Mouse (Mus musculus): ENCODE results near the gene Eda.

The Eda gene

GRCm38 (mm10) chrX:99975250-99975984 is at the start of gene Eda:
Eda (plus strand) TSS chrX:99975606.
- peak; percentile 89 for ATAC-seq (ENCODE audit: low TSS enrichment)

GRCm38 (mm10) chrX:99961002-99961401 is 14.4 kb upstream of the Eda start:
- ATAC-seq (ENCODE audit: low TSS enrichment) = no peak

DNA sequence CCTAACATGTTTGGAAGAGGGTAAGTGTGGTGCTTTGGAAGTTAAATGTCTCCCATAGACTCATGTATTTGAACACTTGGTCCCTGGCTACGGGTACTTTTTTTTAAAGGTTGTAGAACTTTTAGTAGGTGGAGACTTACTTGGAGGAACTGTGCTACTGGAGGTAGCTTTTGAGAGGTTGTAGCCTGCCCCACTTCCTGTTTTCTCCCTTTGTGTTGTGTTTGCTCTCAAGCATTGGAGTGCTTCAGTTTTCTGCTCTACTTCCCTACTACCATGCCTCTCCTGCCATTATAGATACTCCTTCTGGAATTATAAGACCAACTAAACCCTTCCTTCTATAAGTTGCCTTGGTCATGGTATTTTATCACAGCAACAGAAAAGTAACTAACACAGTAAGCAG is 5.3 kb upstream of the Eda start:
- ATAC-seq (ENCODE audit: low TSS enrichment) = no peak

GRCm38 (mm10) chrX:99974381-99974780 is 1.0 kb upstream of the Eda start:
- ATAC-seq (ENCODE audit: low TSS enrichment) = no peak

- ATAC-seq (ENCODE audit: low TSS enrichment) = 0 out of 2 replicates have a peak, but pooled peaks have one; percentile 38
These were observed 603 bp upstream of the Eda start for GRCm38 (mm10) chrX:99974803-99975202.

DNA sequence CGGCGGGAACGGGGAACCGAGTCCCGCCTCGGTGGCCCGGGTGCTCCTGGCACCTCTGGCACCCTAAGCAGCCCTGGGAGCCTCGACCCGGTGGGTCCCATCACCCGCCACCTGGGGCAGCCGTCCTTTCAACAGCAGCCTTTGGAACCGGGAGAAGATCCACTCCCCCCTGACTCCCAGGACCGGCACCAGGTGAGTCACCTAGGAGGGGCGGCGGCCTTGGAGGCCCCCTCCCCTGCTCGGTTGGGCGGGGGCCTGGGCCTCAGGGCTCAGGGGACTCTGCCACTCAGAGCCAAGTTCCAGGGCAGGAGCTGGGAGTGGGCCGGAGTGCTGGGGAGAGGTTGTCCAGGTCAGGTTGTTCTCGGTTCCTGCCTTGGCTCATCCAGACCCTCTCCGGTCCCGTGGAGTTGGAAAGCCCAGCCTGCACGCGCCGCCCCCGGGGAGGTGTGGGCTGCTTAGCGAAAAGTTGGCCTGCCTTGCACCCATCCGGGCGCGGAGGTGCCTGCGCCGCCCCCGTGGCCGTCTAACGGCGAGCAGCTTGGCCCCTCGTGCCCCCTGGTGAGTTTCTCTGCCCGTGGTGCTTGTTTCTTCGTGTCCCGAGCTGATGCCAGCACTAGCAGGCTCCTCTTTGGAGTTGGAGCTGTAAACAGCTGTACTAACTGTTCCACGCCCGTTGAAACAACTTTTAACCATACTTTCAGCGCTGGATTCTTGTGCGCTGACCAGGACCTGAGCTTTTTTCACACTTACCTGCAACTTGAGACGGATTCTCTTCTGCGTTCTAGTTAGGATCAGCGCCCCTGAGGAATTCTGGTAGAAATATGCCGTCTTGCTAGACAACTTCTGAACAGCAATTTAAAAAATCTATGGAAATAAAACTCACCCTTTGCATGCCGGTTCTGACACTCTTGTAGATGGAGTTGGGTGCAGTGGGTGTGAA is 849 bp downstream of the Eda start:
- ATAC-seq (ENCODE audit: low TSS enrichment) = no peak

DNA sequence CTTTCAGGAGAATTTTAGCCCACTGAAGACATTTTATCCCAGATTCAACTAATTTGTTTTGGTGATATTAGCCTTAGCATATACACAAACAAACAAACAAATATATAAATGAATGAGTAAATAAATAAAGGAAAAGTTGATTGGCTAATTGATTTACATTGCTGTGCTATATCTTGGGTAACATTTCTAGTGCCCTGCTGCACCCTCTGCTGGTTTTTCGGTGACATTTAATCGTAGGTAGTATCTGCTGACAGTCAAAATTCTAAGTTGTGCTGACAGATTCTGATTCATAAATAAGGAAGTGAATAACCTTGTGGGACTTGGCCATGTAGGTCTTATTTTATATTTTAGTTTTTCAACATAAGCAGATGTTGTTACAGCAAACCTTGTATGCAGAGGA is 2.9 kb downstream of the Eda start:
- no peak for ATAC-seq (ENCODE audit: low TSS enrichment)

DNA sequence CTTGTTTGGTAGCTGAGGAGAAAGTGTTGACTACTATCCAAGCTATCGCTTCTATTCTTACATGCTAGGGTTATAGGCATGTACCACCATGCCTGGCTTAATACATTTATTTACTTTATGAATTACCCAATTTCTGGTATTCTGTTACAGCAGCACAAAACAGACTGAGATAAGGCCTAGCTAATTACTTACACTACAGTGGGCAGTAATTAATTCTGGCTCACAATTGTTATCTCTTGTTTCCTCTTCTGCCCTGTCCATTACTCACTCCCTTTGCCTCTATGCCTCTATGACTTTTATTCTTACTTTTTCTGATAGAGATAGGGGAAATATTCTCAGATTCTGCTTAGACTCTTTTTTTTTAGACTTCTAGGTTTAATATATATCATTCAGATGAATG is 18.0 kb downstream of the Eda start:
- no peak for ATAC-seq (ENCODE audit: low TSS enrichment)

- ATAC-seq (ENCODE audit: low TSS enrichment) = no peak
These were observed 23.9 kb downstream of the Eda start for GRCm38 (mm10) chrX:99999342-99999741.

DNA sequence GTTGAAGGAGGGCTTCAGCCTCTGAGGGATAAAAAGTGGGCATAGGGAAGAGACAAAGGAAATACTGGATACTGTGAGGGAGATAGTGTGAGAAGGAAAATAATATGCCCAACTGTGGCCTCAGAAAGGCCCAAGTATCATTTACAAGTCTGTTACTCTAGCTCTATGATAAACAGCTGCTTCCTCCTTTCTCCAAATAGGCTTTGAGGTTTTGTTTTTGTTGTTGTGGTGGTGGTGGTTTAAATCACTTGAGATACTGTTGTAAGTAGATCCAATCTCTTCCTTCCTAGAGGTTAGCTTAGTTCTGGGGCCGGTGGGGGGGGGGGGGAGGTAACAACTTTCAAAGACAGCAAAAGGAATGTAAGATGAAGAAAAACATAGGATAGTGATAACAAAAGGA is 143.0 kb downstream of the Eda start:
- ATAC-seq (ENCODE audit: low TSS enrichment) = no peak

DNA sequence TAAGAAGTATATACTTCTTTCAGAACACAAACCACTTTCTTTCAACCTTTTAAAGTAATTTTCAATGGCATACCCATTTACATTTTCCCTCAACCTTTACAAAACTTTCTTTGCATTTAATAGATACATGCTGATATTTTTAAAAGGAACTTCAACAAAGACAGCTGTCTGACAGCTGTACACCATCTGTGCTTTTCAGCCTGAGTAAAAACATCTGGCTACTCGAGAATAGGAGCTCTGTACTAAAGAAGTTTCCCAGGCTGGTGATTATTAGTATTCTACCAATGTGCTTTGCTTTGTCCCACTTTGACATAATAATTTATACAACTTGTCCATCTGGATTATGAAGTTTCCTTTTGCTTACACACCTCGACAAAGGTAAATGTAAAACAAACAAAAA is 219.9 kb downstream of the Eda start:
- ATAC-seq (ENCODE audit: low TSS enrichment) = no peak

DNA sequence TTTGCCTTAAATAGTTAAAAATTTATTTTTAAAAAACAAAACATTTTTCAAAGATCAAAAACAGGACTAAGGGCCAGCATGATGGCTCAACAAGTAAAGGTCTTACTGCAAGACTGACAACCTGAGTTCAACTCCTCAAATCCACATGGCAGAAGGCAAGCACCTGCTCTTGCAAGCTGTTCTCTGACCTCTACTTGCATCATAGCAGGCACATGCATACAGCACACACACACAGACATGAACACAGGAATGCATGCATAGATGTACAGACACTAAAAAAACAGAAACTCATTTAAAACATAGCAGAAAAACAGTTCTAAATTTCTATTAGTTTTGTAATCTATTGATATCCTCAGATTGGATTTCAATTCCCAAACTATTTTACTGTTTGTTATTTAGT is 338.2 kb downstream of the Eda start:
- no peak for ATAC-seq (ENCODE audit: low TSS enrichment)

DNA sequence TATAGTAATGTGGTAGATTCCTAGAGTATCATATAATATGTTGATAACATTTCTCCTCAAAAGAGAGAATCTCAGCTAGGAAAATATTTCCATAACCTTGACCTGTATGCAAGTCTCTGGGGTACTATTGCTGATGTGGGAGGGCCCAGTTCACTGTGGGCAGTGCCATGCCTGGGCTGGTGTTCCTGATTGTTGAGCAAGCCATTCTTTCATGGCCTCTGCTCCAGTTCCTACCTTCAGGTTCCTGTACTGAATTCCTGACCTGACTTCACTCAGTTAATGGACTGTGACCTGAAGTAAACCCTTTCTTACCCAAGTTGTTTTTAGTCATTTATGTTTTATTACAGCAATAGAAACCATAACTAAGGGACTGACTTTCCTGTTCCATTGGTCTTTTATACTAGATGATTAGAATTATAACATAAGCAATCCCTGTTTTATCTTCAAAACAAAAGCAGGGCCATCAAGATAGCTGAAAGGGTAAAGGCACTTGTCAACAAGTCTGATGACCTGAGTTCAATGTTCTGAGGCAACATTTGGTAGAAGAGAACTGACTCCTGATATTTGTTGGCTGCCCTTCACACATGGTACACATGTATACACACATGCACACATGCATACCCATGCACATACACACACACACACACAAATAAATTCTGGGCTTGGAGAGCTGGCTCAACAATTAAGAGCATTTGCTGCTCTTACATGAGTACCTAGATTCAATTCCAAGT is 338.9 kb downstream of the Eda start:
- ATAC-seq (ENCODE audit: low TSS enrichment) = no peak

DNA sequence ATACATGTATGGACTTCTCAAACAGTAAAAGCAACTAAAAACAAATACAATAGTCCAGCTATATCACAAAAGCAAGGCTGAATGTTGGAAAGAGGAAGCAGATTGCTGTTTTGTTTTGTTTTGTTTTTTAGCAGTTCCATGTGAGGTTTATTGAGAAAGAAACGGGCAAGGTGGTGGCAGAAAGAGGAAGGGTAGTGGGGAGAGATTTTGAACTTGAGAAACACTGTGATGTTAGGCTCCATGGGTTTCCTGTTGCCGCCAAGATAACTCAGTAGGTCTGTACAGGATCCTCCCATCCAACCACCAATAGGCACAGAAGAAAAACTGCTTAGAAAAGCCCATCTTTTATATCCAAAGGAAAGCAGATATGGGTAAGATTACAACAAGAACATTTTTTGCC is 365.3 kb downstream of the Eda start:
- ATAC-seq (ENCODE audit: low TSS enrichment) = no peak

GRCm38 (mm10) chrX:100344433-100344832 is 369.0 kb downstream of the Eda start:
- ATAC-seq (ENCODE audit: low TSS enrichment) = no peak

DNA sequence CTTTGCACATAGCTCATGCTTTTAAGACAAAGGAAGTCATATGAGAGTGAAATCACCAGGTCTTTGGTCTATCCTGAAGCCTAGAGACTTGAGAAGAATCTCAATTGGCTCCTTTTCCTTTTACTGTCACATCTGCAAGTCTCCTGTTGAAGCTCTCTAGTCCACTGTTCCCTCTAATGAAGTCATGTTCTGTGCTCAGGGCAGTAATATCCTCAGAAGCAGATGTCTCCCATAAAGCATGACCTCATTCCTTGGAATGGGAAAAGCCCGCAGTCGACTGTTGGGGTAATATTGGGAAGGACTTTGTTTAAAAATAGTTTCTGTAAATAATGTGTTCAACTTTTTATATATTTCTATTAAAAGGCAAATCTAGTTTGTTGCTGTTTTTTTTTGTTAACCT is 381.6 kb downstream of the Eda start:
- no peak for ATAC-seq (ENCODE audit: low TSS enrichment)

- no peak for ATAC-seq (ENCODE audit: low TSS enrichment)
These were observed 414.5 kb downstream of the Eda start for GRCm38 (mm10) chrX:100389887-100390286.

DNA sequence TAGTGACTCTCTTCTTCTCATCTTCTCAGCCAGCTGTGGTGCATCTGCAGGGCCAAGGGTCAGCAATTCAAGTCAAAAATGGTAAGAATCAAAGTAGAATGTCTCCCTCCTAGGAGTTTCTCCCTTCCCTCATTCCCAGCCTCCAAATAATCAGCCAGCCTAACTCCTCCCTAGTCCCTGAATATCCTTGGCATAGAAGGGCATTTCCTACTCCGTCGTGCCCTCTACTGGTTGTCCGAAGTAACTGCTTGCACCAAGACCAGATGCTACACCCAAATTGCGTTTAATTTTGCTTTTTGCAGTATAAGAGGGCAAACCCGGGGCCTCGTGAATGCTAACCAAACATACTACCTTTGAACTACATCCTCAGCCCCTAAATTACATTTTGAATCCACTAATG is 416.9 kb downstream of the Eda start:
- peak; percentile 64; the same call in 1 of the 2 replicates for ATAC-seq (ENCODE audit: low TSS enrichment)

- ATAC-seq (ENCODE audit: low TSS enrichment) = no peak
These were observed 418.9 kb downstream of the Eda start for GRCm38 (mm10) chrX:100394223-100394861.

- peak; percentile 50; the same call in 1 of the 2 replicates for ATAC-seq (ENCODE audit: low TSS enrichment)
These were observed 419.6 kb downstream of the Eda start for GRCm38 (mm10) chrX:100395026-100395425.

DNA sequence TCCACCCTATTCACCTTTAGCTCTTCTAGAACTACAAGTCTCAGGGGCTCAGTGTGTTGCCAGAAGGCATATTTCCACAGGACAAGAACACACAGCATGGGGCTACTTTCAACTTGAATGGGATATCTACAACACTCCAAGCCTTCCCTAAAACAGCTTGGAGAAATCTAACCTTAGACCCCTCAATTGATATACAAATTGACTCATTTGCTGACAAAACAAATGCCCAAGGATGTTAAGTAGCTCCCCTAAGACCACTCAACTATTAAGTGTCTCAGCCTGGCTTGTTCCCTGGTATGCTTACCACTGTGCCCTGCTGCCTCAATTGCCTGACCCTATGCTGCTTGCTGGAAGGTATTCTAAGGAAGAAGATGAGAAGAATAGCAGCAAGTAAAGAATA is 425.5 kb downstream of the Eda start:
- ATAC-seq (ENCODE audit: low TSS enrichment) = no peak

GRCm38 (mm10) chrX:100401657-100402056 is 426.3 kb downstream of the Eda start:
- no peak for ATAC-seq (ENCODE audit: low TSS enrichment)

All from frontal cortex, adult (tissue).